Comparison of ENCODE assay signal across 23 mouse cellular contexts in the genomic region with DNA sequence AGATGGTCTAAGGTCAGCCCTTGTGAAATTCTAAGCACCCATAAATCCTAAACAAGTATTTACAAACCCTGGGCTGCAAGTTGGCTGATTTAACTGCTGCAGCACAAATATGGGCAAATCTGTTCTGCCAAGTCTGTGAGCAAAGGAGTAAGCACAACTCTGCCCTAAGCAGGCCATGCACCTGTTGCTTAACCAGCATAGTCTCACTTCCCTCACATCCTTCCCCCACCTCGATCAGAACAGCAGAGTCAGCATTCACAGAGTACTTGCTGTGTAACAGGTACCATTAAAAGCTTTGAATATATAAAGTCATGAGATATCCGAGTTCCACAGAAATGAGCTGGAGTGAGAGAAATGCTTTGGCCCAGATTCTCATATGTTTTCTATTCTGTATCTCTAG.
"Had no signal": no experiment of that assay in that cellular context is flagged by ENCODE, and none has a peak within 500 bp of the region (broad histone marks: within the 10 kb centered on the region; RNA-seq: fewer than 3 reads in every experiment).

No protein-coding gene starts in this region.

- H3K9me3 ChIP-seq: liver, embryonic 15.5 days; lung, embryonic 15.5 days; megakaryocyte, embryonic 14.5 days; midbrain, embryonic 12.5 days; neural tube, embryonic 13.5 days; neural tube, embryonic 15.5 days; stomach, embryonic 15.5 days had no signal

- H3K4me1 ChIP-seq: liver, embryonic 15.5 days; lung, embryonic 15.5 days; midbrain, embryonic 12.5 days; neural tube, embryonic 13.5 days; neural tube, embryonic 15.5 days; stomach, embryonic 15.5 days had no signal

- H3K4me2 ChIP-seq: liver, embryonic 15.5 days; lung, embryonic 15.5 days; midbrain, embryonic 12.5 days; neural tube, embryonic 13.5 days; neural tube, embryonic 15.5 days; stomach, embryonic 15.5 days had no signal

- H3K27ac ChIP-seq: liver, embryonic 15.5 days; lung, embryonic 15.5 days; macrophage; midbrain, embryonic 12.5 days; neural tube, embryonic 13.5 days; neural tube, embryonic 15.5 days; stomach, embryonic 15.5 days; stomach, postnatal 0 days had no signal

- ATAC-seq: liver, postnatal 0 days; lung, postnatal 0 days had no signal

- DNase-seq: liver, postnatal 0 days; lung, adult 2 months; lung, postnatal 14 days; lung, postnatal 36 days; midbrain, embryonic 14.5 days; retina, postnatal 1 day; right cerebral cortex, adult 18-20 months; right cerebral cortex, postnatal 25 days; right cerebral cortex, postnatal 4 days; spleen, adult 18-20 months; thymus, adult 2 months; thymus, postnatal 25 days; thymus, postnatal 4 days had no signal

- H3K27me3 ChIP-seq: liver, embryonic 15.5 days; lung, embryonic 15.5 days; megakaryocyte, embryonic 14.5 days; midbrain, embryonic 12.5 days; neural tube, embryonic 13.5 days; neural tube, embryonic 15.5 days; stomach, embryonic 15.5 days had no signal

- H3K9ac ChIP-seq: liver, embryonic 15.5 days; liver, postnatal 0 days; lung, embryonic 15.5 days; midbrain, embryonic 12.5 days; neural tube, embryonic 13.5 days; neural tube, embryonic 15.5 days; stomach, embryonic 15.5 days had no signal

- H3K36me3 ChIP-seq: liver, embryonic 15.5 days; lung, embryonic 15.5 days; stomach, embryonic 15.5 days had no signal

- H3K4me3 ChIP-seq: liver, embryonic 15.5 days; lung, embryonic 15.5 days; megakaryocyte, embryonic 14.5 days; midbrain, embryonic 12.5 days; neural tube, embryonic 13.5 days; neural tube, embryonic 15.5 days; stomach, embryonic 15.5 days had no signal
